Mouse (Mus musculus): ENCODE results near the gene Gm49345.
"Not testable (repeated sequence)": the region's sequence is repeated elsewhere in the genome, so short reads cannot be mapped to it uniquely, and the experiment has no call there.

The Gm49345 gene

DNA sequence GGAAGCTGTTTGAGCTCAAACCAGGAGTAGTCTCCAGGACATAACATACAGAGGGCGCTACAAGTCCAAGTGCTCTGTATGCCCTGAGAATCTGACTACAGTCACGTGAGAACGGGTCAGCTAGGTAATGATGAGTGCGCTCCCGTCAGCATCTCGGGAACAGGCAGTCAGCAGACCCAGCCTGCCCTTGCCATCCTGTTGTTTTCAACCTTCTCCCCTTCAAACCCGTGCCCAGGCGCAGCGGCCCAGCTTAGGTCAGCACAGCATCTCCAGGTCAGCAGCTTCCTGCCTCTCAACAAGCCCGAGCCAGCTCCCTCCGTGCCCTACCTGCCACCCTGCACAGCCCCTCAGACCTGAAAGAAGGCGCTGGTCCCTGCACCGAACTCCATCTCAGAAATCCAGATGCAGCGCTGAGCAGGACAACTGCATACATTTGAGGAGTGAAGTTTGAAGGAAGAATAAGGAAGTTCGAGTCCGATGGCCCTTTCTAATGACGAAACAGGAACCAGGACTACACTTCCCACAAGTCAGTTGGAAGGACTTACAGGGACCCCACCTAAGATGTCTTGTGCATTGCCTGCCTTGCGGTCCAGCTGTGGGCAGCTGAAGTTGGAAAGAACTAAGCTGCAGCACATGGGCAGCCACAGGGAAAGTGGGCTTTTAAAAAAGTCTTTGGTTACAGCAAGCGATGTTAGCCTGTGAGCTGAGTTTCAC lies at the start of gene Gm49345, which contains the start of gene Zfp729a:
TSS of gene Gm49345 (minus strand) at position 476 of the 714 bp plus-strand sequence.
TSS of gene Zfp729a (minus strand) at position 498 of the 714 bp plus-strand sequence.
- peak; percentile 88 for DNase-seq

DNA sequence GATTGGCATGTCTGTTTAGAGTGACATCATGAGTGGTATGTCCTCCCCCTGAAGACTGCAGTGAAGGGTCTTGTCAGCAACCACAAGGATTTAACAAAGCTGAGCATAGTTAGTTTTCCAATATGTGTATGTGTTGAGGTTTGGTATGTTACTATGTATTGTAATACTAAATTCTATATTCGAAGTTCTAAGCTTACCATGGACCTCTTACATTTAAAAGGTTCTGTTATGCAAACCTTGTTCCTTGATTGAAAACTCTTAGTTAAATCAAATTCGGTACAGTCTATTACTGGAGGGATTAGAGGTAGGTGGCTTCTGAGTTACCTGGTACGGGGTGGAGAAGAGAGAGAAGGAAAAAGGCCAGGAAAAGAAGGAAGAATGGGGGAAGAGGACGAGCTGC lies 49.4 kb upstream of the Gm49345 start, which contains the start of gene Zfp738:
TSS of gene Zfp738 (minus strand) at position 101 of the 400 bp plus-strand sequence.
- no peak for DNase-seq

DNA sequence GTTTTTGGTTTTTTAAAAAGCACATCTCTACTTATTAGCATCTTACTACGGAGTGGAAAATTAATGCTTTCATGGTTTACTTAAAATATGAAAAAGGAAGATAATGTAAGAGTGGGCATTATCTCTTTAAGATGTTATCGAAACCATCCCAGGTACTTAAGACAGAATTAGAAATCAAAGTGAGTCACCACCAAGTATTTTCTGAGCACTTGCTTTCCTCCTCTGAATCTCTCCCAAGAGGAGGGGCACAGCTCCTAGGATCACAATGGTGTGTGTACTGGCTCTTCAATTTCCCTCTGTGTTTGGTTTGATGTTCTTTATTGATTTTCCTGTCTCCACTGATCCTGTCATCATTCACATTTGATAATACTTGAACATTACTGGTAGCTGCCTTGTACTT lies 46.3 kb upstream of the Gm49345 start:
- DNase-seq, result not testable (repeated sequence)

DNA sequence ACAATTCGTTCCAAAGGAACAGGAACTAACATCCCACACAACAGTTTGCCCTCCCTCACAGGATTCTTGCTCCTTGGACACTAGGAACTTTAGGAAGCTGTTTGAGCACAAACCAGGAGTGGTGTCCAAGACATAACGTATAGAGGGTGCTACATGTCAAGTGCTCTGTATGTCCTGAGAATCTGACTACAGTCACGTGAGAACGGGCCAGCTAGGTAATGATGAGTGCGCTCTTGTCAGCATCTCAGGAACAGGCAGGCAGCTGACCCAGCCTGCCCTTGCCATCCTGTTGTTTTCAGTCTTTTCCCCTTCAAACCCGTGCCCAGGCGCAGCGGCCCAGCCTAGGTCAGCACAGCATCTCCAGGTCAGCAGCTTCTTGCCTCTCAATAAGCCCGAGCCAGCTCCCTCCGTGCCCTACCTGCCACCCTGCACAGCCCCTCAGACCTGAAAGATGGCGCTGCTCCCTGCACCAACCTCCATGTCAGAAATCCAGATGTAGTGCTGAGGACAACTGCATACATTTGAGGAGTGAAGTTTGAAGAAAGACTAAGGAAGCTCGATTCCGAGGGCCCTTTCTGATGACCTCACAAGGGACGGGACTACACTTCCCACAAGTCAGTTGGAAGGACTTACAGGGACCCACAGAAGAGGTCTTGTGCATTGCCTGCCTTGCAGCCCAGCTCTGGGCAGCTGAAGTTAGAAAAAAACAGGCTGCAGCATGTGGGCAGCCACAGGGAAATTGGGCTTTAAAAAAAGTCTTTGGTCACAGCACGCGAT lies 45.6 kb upstream of the Gm49345 start:
- peak; percentile 90 for DNase-seq

DNA sequence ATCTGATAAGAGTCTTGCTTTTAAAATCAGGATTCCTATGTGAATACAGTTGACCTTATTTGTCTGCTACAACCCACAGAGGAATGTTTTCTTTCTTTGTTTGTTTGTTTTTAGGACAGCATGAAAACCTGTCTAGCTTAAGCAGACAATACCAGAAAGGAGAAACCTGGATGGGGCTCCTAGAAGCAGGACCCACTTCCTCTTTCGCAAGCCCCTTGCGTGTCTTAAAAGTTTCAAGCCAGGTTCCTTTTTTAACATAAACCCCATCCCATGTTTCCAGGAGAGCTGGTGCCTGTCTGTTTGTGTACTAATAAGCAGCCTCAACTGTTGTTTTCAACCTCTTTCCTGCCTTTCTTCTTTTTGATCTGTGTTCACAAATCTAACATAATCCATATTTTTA lies 37.3 kb upstream of the Gm49345 start:
- no peak for DNase-seq

DNA sequence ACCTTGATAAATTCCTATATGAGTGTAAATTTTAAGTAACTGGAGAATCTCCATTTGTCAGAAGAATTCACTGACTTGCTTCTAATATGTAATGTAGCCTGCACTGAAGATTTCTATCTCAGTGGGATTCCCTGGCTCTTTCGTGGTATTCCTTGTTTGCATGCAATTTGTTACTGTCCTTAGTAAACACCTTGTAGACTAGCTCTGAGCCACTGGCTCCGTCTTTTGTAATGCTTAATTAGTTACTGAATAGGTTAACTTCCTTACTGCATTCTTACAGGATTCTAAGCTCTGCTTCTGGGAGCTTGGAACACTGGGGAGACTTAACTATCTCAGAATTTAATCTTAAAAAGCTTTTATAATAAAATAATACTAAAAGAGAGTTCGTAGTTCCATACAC lies 14.9 kb upstream of the Gm49345 start:
- DNase-seq, result no peak

DNA sequence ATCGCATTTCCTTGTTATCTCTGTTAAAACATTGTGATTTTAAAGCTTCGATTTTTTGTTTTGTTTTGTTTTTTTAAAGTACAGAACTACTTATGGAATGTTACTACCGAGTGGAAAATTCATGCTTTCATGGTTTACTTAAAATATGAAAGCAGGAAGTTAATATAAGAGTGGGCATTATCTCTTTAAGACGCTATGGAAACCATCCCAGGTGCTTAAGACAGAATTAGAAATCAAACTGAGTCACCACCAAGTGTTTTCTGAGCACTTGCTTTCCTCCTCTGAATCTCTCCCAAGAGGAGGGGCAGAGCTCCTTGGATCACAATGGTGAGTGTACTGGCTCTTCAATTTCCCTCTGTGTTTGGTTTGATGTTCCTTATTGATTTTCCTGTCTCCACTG lies 27.5 kb downstream of the Gm49345 start:
- no peak for DNase-seq

DNA sequence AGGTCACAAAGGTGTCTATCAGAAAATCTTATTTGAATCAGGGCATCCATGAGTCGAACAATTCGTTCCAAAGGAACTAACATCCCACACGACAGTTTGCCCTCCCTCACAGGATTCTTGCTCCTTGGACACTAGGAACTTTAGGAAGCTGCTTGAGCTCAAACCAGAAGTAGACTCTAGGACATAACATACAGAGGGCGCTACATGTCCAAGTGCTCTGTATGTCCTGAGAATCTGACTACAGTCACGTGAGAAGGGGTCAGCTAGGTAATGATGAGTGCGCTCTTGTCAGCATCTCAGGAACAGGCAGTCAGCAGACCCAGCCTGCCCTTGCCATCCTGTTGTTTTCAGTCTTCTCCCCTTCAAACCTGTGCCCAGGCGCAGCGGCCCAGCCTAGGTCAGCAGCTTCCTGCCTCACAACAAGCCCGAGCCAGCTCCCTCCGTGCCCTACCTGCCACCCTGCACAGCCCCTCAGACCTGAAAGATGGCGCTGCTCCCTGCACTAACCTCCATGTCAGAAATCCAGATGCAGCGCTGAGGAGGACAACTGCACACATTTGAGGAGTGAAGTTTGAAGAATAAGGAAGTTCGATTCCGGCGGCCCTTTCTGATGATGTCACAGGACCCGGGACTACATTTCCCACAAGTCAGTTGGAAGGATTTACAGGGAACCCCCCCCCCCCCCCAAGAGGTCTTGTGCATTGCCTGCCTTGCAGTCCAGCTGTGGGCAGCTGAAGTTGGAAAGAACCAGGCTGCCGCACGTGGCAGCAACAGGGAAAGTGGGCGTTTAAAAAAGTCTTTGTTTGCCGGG lies 28.3 kb downstream of the Gm49345 start, which contains the start of gene Zfp729b:
TSS of gene Zfp729b (minus strand) at position 642 of the 811 bp plus-strand sequence.
- DNase-seq, result peak; percentile 88

DNA sequence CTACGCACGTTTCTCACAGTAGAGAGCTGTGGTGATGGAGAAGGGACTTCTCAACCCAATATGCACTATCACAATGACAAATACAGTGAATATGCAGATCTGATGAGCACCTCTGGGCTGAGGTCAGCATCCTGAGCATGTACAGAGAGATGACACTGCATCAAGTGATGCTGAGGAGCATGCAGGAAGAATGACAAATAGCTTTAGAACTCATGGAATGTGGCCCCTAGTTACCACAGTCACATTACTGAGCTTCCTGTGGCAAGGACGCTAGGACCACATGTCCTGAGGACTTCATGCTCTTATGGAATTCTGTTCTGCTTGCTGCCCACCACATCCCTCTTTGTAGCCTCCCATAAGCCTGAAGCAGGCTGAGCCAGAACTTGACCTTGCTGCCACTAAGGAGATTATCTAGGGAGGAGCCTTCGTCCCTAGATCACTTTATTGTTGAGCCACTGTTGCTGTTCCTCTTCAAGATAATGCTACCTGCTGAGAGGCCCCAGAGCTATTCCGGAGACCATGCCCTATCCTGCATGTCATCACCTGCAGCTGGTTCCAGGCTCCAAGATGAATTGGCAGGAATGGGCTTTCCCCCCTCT lies 64.9 kb downstream of the Gm49345 start:
- DNase-seq, result no peak

DNA sequence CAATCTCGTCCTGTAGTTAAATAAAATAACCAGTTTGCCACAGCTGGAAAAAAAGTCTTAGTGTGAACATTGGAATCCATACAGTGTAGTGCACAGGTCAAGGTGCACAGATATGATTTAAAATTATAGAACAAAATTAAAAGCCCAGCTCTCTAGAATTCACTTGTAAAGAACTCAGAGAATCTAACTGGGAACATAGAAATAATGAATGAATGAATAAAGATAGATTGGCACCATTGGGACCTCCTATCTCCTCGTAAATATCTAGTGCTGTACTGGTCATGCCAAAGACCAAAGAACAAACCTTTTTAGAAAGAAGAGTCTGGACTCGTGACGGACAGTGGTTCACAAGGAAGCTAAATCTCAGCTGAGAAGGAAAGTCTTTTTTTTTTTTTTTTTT lies 83.8 kb downstream of the Gm49345 start, which contains the start of gene Zfp748:
TSS of gene Zfp748 (minus strand) at position 101 of the 400 bp plus-strand sequence.
- DNase-seq, result no peak

DNA sequence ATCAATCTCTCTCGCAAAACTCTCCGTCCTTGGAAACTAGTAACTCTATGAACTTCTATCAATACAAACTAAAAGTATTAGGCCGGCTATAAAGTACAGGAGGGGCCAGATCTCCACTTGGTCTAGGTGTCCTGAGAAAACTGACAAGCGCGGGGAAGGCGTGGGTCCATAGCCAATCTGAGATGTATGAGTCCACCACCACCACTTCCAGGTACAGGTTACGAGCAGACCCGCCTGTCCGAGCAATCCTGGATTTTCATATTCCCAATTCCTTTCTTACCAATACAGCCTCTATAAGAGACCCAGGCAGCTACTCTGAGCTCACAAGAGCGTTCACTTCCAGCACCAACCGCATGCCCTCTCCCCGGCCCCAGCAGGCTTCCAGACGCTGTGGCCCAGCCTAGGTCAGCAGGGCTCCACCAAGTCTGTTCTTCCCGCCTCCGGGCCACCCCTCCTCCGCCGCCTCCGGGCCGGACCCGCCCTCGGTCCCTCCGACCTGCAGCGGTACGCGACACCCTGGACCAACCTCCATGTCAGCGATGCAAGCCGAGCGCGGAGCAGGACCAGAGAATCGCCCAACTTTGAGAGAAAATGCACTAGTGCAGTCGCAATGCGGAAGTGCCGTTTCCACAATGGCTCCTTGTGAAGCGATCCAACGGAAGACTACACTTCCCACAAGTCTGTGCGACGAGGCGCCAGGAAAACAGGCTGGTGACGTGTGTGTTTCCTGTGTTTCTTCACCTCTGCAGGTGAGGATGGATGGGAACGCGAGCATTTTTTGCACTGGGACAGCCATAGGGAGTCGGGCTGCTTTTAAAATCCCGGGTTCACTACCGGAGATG lies 84.8 kb downstream of the Gm49345 start:
- peak; percentile 90 for DNase-seq

DNA sequence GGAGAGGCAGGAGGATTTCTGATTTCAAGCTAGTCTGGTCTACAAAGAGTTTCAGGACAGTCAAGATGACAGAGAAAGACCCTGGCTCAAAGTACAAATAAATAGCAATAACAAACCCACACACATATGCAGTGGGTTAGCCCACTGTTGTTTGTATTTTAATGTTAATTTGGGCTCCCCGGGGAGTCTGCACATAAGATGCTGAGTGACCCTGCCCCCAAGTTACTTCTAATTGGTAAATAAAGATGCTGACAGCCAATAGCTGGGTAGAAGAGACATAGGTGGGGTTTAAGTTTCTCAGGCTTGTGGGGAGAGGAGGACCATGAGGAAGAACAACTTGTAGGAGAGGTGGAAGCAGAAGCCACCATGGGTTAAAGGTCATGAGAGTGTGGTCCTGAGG lies 91.6 kb downstream of the Gm49345 start:
- no peak for DNase-seq
